Mouse (Mus musculus): Measurements from ENCODE around the gene Ppm1l.

Ppm1l gene

GRCm38 (mm10) chr3:69316391-69317195, at the start of gene Ppm1l:
Gene Ppm1l (plus strand): TSS chr3:69316861.
- peak; percentile 91 for DNase-seq

- no peak for DNase-seq
Observed at GRCm38 (mm10) chr3:69271812-69272211, 44.8 kb upstream of the Ppm1l start.

- DNase-seq = no peak
Observed at GRCm38 (mm10) chr3:69274018-69274663, 42.5 kb upstream of the Ppm1l start.

- DNase-seq = no peak
Observed at GRCm38 (mm10) chr3:69274664-69275312, 41.9 kb upstream of the Ppm1l start.

GRCm38 (mm10) chr3:69278648-69279047, 38.0 kb upstream of the Ppm1l start:
- no peak for DNase-seq

- no peak for DNase-seq
Observed at GRCm38 (mm10) chr3:69282406-69282805, 34.3 kb upstream of the Ppm1l start.

- DNase-seq = no peak
Observed at GRCm38 (mm10) chr3:69283085-69283847, 33.4 kb upstream of the Ppm1l start.

- peak; percentile 55 for DNase-seq
Observed at GRCm38 (mm10) chr3:69289833-69290232, 26.8 kb upstream of the Ppm1l start.

GRCm38 (mm10) chr3:69290294-69290693, 26.4 kb upstream of the Ppm1l start:
- peak; percentile 35 for DNase-seq

- no peak for DNase-seq
Observed at GRCm38 (mm10) chr3:69290844-69291243, 25.8 kb upstream of the Ppm1l start.

GRCm38 (mm10) chr3:69292628-69293027, 24.0 kb upstream of the Ppm1l start:
- DNase-seq = no peak

GRCm38 (mm10) chr3:69296270-69296669, 20.4 kb upstream of the Ppm1l start:
- no peak for DNase-seq

- DNase-seq = no peak
Observed at GRCm38 (mm10) chr3:69300121-69300520, 16.5 kb upstream of the Ppm1l start.

GRCm38 (mm10) chr3:69315810-69316390, 761 bp upstream of the Ppm1l start:
- DNase-seq = no peak

- DNase-seq = peak; percentile 12
Observed at GRCm38 (mm10) chr3:69317251-69318125, 827 bp downstream of the Ppm1l start.

GRCm38 (mm10) chr3:69318131-69318951, 1.7 kb downstream of the Ppm1l start:
- DNase-seq = peak; percentile 13

- DNase-seq = no peak
Observed at GRCm38 (mm10) chr3:69319061-69319720, 2.5 kb downstream of the Ppm1l start.

- DNase-seq = no peak
Observed at GRCm38 (mm10) chr3:69323982-69324381, 7.3 kb downstream of the Ppm1l start.

- DNase-seq = no peak
Observed at GRCm38 (mm10) chr3:69329910-69330309, 13.2 kb downstream of the Ppm1l start.

- no peak for DNase-seq
Observed at GRCm38 (mm10) chr3:69333819-69334218, 17.2 kb downstream of the Ppm1l start.
